Mouse (Mus musculus) lung, postnatal 10 days (tissue): Measurements from ENCODE around the gene Dnajc6.

ENCODE experiments used
- DNase-seq: peaks from one replicate; pipeline ENCODE4 v3.0.0; 2021

Dnajc6 gene

DNA sequence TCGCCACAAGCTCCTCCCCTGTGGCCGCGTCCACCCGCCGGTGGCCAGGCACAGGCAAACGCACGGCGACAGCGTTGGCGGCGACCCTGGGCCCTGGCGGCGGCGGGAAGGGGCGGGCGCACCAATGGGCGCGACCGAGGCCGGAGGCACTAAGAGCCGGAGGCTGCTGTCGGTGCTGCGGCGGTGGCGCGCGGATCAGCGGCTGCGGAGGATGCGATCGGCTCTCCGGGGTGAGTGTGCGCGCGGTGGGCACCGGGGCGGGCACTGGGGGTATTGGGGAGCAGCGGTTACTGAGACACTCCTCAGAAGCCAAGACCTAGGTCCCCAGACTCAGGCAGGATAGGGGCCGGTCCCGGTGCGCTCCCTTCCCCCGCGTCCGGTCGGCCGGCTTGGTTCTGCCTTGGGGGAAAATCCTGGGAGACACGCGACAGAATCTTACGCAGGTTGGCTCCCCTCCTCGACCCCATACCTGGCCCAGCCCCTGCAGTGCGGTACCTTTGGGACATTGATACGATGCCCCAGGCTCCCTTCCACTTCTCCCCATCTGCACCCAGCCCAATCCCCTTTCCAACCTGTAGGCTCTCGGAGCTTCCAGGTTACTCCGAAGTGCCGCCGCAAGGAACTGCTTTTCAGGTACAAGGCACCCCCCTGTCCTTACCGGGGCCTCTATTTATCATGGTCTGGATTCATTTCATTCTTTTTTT lies at the start of gene Dnajc6:
TSS of gene Dnajc6 (plus strand) at position 115 of the 704 bp plus-strand sequence.
- peak; percentile 13 for DNase-seq

DNA sequence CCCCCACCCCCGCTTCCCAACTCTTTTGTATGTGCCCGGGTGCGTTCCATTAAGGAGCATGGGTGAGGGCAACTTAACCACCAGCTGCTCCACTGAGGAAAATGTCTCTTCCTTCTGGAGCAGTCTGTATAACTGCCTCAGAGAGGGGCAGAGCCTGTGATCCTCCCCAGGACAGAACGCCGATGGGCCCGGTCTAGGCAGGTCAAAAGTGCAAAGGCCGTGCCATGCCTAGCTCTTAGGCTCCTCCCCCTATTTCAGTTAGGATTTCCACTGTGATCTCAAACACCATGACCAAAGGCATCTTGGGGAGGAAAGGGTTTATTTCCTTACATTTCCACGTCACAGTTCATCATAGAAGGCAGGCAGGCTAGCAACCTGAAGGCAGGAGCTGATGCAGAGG lies 47.7 kb upstream of the Dnajc6 start:
- no peak for DNase-seq

DNA sequence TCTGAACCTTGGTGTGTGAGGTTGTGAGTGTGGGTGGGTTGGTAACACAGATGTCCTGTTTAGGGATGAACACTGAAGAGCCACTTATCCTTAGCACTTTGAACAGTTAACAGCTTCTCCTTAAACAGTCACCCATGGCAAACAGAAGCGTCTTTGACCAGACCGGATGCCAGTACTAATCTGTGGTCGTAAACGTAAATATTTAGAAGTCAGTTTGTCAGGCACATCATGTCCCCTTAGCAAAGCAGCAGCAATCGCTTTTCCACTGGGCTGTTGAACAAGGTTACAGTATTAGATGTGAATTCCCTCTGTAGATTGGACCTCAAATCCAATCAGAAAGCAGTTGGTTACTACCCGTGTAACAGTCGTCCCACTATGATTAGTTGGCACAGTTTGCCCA lies 47.1 kb upstream of the Dnajc6 start:
- DNase-seq = peak; percentile 41

DNA sequence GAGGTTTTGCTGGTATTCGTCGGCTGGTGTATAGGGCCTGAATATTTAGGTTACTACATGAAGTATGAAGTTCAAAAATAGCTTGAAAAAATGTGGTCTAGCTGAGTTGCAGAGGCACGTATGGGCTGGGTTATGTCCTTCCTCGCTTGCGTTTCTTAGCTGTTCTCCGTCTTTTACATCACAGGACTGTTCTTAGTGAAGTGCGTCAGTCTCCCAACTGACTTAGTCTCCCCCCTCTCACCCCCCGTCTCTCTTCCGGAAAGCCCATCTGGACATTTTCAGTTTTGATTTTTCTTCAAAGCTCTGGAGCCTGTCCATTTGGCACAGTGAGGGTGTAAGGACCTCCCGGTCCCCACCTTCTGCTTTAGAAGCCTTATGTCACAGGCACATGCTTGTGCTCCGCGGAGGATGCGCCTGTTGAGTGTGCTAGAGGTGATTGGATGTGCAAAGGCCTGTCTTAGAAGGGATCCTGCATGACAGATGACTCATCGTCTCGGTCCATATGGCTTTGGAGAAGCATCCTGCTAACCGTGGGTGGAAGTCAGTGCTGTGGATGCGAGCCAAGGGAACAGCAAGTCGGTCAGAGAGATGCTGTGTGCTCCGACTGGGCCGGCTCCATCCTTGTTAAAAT lies 46.2 kb upstream of the Dnajc6 start:
- peak; percentile 61 for DNase-seq

DNA sequence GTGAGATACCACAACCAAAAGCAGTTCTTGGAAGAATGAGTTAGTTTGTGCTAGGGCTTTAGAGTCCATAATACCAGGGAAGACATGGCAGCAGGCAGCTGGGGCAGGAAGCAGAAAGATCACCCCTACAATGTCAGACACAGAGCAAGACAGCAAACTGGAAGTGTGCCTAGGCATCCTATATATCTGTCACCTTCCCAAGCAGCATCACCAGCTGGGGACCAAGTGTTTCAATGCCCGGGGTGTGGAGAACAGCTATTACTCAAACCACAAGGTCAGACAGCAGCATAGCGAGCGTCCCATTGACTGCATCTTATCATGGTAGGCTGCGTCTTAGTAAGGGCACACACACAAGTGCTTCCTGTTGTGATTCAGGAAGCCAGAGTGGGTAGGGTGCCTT lies 45.4 kb upstream of the Dnajc6 start:
- no peak for DNase-seq

DNA sequence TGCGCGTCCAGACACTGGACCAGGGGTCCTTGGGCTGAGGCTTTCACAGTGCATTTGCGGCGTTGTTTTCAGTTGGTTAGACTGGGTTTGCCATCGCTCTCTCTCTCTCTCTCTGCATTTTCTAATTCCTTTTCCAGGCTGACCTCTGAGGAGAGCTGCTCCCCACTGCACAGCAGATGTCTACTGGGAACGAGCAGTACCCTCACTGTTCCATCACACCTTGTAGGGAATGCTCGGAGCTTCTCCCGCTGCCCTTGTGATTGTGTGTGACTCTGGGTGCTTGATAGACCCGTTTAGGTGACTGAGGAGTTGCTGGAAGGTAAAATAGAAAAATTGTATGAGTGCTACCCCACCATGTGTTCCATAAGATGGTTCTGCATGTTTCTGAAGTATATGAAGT lies 43.6 kb upstream of the Dnajc6 start:
- no peak for DNase-seq

DNA sequence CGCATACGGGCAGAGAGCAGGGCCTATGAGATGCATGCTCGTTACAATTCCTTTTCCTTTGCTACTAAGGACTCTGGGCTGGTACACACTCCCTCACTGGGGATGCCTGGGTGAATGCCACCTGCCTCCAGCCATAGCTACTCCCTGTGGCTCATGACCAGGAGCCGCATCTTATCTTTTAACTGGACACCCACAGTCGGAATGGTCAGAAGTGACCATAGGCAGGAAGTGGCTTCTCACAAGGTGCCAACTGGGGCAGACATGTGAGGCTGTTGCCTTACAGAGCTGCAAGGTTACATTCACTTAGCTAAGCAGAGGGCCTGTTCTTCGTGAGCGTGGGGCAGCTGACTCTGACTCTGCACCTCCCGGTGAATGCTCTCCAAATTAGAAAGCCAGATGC lies 39.3 kb upstream of the Dnajc6 start:
- no peak for DNase-seq

DNA sequence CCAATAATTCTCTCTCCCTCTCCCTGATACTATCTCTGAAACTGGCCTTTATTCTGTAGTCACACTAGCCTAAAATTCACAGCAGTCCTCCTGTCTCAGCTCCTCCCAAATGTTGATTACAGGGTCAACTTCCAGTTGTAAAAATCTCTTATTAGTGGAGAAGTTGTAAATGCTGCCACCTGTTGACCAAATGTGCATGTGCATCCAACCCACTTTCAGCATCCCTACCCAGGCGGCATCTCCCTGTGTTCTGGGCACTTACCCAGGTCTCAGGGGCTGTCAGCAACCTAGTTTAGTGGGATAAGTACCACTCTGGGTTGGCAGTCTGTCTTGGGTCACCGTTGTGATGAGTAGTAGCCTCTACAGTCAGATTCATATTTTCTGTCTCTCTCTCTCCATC lies 38.1 kb upstream of the Dnajc6 start:
- peak; percentile 67 for DNase-seq

DNA sequence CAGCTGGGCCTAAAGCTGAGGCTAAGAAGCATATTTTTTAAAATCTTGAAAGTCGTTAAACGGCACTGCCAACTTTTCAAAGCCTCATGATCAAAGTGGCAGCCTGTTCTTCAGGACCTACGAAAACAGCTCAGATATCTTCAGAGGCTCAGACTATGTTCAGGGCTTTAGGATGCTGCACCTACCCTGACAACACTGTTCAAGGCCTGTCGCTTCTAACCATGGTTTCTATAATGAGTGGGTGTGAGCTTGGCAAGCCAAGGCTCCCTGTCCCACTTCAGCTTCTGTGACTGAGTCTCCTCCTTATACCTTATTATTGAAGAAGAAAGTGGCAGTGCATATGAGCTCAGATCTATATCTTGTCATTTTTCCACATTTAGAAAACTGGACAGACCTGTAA lies 37.1 kb upstream of the Dnajc6 start:
- no peak for DNase-seq

DNA sequence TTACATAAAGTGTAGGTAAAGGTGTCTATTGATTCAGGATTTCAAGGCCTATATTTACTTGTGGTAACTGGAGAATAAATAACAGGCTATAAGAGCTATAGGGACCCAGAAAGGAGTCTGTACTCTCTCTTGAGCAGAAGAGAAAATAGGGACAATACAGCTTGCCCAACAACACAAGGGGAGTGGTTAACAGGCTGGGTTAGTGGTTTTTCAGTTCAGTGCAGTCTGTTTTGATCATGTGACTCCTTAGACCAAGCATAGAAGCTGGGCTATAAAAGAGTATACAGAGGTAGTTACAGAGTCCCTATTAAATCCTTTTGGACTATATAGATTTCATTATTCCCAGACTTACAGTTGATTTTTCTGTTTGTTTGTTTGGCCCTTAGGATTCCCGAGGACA lies 36.3 kb upstream of the Dnajc6 start:
- no peak for DNase-seq

DNA sequence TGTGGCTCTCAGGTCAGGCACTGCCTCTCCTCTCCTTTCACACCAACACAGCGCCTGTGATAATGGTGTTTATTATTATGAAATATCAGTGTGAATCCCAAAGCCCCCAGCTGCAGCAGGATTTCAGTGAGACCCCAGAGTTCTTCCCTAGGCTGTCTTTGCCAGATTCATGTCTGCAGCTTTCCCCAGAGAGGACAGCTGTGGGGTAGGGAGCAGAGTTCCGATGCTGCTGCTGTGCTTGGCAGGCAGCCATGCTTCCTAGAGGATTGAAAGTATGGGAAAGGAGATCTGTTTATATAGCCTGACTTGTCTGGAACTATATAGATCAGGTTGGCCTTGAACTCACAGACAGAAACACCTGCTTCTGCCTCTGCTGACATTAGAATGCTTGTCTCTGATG lies 34.4 kb upstream of the Dnajc6 start:
- DNase-seq = no peak

DNA sequence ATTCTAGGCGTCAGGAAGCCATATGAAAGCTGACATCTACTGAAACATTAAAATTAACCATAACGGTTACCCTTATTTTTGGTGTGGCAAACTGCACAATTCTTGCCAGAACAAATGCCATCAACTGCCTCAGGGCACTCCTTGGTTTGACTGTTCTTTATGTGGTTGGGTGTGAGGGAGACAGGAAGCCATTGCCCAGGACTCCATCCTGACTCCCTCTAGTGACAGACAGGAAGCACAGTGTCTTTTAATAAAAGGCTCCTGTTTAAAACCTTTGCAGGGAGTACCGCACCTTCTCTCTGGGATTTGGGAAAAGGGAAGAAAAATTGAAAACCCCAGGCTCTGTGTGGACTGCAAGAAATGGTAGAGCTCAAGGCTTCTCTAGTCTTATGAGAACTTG lies 30.2 kb upstream of the Dnajc6 start:
- DNase-seq = no peak

DNA sequence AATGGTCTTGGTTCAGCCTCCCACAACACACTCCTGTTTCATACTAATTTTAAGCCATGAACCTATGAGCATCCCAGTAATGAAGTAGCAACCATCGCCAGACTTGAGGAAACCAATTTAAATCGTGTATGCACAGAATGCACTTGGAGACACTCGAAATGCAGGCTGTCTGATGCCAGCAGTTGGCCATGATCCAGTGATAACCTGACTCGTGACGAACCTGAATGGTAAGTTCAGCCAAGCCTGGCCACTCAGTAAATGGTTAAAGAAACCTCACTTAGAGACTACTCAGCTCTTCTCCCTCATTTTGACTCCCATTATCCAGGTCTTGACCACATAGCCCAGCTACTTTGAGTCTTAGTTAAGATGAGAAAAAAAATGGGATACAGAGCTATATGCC lies 27.2 kb upstream of the Dnajc6 start:
- no peak for DNase-seq

DNA sequence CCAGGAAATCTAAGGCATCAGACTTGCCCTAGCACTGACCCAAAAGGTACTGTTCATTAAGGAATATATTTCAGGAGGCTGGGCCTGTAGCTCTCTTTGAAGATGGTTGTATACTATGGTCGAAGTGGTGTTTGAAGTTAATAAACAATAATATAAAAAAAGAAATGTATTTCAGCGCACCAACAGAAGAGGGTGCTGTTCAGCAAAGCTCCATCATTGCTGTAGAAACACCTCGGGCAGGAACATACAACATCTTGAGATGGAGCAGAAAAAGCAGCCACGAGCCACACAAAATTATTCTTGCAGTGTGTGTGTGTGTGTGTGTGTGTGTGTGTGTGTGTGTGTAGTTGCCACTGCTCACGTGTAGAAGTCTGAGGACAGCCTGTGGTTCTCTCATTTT lies 25.9 kb upstream of the Dnajc6 start:
- no peak for DNase-seq

DNA sequence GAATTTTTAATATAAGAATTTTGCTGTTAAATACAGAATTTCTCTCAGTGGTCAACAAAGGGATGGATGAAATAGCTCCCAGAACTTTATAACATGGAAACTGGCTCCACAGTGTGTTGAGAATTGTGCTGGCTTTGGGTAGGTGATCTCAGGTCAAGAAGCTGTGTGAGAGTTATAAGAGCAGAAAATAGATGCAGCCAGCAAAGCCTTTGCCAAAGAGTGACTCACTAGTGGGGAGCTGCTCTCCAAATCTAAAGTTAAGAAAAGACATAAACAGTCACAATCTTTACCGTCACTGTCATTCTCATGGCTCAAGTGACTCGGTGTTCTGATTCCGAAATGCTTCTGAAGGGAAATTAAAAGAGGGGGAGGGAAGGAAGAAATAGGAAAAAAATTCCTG lies 23.7 kb upstream of the Dnajc6 start:
- DNase-seq = peak; percentile 20

DNA sequence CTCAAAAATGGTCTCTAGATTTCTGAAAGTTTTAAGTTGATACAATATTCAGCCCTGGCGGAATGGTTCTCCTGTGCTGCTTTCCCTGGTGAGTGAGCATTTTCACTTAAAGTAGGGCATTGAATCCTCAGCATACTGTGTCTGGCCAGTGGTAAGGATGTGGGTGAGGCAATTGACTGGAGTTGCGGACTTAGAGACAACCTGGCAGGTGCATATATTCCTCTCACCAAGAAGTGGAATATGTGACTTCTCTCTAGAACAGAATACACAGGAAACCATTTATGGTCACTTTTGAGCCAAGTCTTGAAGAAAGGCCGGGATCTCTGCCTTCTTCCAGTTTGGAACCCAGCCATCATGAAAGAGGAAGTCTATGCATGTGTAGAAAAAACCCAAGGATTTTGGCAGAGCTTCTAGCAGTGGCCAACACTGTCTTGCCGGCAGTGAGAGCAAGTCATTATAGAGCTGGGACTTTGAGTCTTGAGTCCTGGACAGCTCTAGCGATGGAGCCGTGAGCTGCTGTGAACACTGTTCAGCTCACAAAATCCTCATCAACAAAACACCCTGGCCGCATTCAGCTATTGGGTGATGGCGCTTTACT lies 6.0 kb upstream of the Dnajc6 start:
- DNase-seq = peak; percentile 30

DNA sequence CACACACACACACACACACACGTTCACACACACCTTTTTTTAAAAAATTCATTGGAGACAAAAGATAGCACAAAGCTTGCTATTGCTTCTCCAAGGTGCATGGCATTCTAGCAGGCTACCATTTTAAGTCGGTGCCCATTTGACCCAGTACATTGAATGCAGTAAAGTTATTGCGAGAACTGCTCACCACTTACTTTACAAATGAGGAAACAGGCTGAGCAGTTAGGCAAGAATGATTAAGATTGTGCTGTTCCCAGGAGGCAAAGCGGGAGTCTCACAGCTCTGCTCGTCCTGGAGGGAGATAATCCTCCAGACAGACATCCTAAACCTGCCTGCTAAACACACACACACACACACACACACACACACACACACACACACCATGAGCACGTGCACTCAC lies 4.7 kb upstream of the Dnajc6 start:
- DNase-seq = no peak

DNA sequence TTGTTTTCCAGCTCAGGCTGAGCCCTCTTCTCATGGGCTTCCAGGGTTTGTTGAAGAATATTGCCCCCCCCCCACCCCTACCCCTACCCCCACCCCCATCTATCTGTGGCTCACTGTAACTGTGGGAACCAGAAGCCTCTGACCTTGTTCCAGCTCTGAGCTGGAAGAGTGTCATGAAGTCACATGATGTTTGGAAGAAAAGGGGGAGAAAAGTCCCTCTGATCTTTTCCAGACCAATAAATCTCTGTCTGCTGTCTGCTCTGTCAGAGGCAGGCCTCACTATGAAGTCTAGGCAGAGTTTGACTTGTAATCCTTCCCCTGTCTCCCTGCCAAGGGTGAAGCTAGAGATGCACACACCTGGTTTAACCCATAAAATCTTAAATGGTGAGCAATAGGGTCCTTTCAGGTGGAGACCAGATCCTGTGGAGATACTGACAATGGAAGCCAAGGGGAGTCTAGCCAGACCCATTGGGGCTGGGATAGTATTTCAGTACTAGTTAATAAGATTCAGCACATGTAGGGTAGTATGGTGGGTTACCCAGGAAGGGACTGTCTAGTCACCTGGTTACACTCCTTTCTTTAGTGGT lies 2.7 kb upstream of the Dnajc6 start:
- peak; percentile 45 for DNase-seq

DNA sequence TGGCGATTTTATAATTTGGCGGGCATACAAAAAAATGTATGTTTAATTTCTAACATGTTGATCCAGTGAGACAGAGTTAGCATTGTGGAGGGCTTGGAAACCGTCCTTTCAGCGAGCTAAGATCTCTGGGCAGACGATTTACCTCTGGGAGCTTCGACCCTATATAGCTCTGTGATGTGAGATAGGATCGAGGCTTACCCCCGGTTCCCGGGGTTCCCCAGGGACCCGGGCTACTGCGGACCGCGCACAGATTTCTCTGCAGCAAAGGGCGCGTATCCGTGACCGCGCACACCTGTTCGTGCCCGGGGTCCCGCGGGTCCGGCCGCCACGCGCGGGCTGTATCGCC lies 287 bp upstream of the Dnajc6 start:
- DNase-seq = no peak

DNA sequence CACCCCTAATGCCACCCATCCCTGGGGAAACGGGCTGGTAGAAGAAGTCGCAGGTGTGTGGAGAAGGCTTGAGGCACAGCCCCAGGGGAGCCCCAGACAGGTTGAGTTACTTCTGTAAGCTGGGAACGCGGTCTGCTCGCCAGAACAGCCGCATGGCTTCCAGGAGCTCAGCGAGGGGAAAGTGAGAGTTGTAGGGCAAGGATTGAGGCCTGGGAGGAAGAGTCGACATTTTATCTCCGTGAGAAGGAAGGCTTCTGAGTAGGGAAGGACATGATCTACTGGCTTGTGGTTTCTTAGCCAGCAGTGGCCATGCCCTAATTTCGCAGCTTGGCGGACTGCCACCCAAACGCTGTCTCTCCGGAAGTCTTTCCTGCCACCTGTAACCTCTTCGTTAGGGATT lies 888 bp downstream of the Dnajc6 start:
- no peak for DNase-seq

DNA sequence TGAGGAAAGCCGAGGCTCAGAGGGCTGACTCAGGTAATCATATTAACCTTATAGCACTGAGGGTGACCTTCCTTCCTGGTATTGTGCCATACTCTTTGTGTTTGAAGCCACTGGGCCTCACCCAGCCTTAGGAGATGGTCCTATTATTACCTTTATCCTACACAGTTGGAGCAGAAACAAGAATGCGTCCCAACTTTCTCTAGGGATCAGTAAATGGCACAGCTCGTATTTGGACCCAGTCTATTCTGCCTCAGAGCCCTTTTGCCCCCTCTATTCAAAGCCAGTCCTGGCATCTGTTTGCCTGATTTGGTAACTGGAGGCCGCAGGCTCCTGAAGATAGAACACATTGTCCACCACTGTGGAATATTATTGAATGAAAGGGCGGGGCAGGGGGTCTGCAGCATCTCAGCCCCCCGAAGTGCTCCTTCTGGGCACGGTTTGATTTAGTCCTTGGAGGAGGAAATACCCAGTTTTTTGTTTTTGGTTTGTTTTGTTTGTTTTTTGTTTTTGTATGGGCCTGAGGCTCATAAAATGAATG lies 8.1 kb downstream of the Dnajc6 start:
- DNase-seq = no peak

DNA sequence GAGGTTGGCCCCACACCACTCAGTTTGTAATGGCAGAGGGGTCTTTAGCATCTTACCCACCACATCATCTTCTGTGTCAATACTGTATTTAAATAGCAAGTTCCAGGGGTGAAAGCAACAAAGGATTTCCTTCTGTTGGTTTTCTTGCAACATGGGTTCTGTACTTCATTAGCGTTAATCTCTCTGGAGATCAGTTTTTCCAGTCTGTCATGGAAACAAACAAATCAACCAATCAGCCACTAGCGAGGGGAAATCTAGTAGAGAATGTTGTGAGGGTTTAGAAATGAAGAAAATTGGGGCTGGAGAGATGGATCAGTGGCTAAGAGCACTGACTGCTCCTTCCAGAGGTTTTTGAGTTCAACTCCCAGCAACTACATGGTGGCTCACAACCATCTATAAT lies 9.5 kb downstream of the Dnajc6 start:
- no peak for DNase-seq

DNA sequence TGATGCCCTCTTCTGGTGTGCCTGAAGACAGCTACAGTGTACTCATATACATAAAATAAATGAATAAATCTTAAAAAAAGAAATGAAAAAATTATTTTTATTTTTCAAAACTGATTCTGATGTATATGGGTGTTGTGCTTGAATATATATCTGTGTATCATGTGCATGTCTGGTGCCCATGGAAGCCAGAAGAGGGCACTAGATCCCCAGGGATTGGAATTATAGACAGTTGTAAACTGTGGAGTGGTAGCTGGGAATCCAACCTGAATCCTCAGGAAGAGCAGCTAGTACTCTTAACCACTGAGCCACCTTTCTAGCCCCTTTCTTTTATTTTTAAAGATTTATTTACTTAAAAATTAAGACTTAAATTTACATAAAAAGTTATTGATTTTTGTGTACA lies 9.9 kb downstream of the Dnajc6 start:
- DNase-seq = no peak
